Mouse (Mus musculus): ENCODE results near the gene Otud6a. TPM values are rescaled to one million over a fixed set of nuclear protein-coding genes. Genes with fewer than 3 reads are reported as not detected.

The Otud6a gene
- total RNA-seq (2012; rRNA removed) (not detected in 2 replicates), polyA plus RNA-seq (2012; ENCODE audit: insufficient read depth in 1 of 2, insufficient read length in 2 of 2, low read depth in 1 of 2, low replicate concordance in 2 of 2, missing spikeins in 1 of 2) (not detected)

DNA sequence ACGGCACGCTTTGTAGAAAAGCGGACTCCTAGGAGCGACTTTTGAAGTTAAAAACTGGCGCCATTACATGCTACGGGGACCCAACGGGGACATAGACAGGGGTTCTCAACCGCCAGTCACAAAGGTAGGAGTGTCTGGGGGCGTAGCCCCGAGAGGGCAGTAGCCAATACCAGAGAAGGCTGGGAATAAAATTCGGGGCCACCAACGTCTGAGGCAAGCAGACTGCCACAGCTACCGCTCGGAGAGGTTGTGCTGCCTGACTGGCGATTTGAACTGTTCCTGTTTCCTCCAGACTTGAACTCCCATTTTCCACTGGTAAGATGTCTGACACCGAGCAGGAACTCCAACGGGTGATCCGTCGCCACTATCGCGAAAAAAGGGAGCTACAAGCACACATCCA, at the start of gene Otud6a:
TSS of gene Otud6a (plus strand) at position 321 of the 400 bp plus-strand sequence.
- DNase-seq (ENCODE audit: low read depth, low spot score): no peak
- Histone ChIP-seq H3K79me2 (ENCODE audit: control insufficient read depth, insufficient read depth, low read length, poor library complexity) (no peaks in the 10 kb centered on the region), H3K4me1 (ENCODE audit: control insufficient read depth in 1 of 2, insufficient read depth in 2 of 2, low read length in 2 of 2) (no peaks in the 10 kb centered on the region), H3K27me3 (ENCODE audit: control insufficient read depth in 1 of 2, insufficient read depth in 2 of 2, low read length in 2 of 2) (no peaks in the 10 kb centered on the region), H3K9ac (ENCODE audit: control insufficient read depth, low read depth, low read length, poor library complexity, severe bottlenecking) (no peak within 1 kb of the TSS), H3K36me3 (ENCODE audit: control insufficient read depth in 1 of 2, insufficient read depth in 2 of 2, low read length in 2 of 2) (no peaks in the 10 kb centered on the region), H3K9me3 (replicated peaks; ENCODE audit: insufficient read depth, low read length) (no peaks in the 10 kb centered on the region), H3K27ac (ENCODE audit: control insufficient read depth, low read depth, low read length) (no peak within 1 kb of the TSS), H3K4me3 (ENCODE audit: control insufficient read depth in 1 of 2, insufficient read depth in 1 of 2, low read depth in 2 of 2, low read length in 2 of 2) (no peak within 1 kb of the TSS)
- TF ChIP-seq BHLHE40 (IDR thresholded peaks at IDR 0.05; ENCODE audit: borderline replicate concordance, low read depth, low read length): no peak

DNA sequence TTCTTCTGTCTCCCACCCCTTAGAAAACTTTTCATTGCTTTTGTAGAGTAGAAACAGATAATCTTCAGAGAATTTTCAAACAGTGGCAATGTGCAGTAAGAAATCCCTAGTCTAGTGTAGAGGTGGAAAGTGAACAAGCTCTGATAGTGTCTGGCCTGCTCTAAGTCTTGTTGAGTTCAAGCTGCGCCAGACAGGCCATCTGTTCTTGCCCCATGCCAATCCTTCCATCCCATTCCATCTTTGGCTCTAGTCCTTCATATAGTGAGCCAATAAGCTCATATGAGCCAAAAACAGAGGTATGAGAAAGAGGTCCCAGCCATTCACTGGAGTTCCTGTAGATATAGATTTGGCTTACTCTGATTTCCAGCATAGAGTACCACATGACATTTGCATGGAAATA, 38.9 kb upstream of the Otud6a start:
- H3K4me1 ChIP-seq (ENCODE audit: control insufficient read depth in 1 of 2, insufficient read depth in 2 of 2, low read length in 2 of 2): no peaks in the 10 kb centered on the region
- H3K36me3 ChIP-seq (ENCODE audit: control insufficient read depth in 1 of 2, insufficient read depth in 2 of 2, low read length in 2 of 2): peaks cover 0 to 4% of the 10 kb centered on the region in 2 experiments; a peak in 2 of 4 replicates
- no peak overlapping the region for H3K27ac ChIP-seq (ENCODE audit: control insufficient read depth, low read depth, low read length)
- H3K27me3 ChIP-seq (ENCODE audit: control insufficient read depth in 1 of 2, insufficient read depth in 2 of 2, low read length in 2 of 2): no peaks in the 10 kb centered on the region
- no peak for TF ChIP-seq E2F4 (IDR thresholded peaks at IDR 0.05; ENCODE audit: borderline replicate concordance, low read depth, low read length)
- TF ChIP-seq SIN3A (IDR thresholded peaks at IDR 0.05; ENCODE audit: low read length): no peak
- no peak for TF ChIP-seq JUND (IDR thresholded peaks at IDR 0.05; ENCODE audit: low read depth, low read length)
- TF ChIP-seq RCOR1 (IDR thresholded peaks at IDR 0.05; ENCODE audit: low read depth, low read length): no peak
- TF ChIP-seq USF2 (IDR thresholded peaks at IDR 0.05; ENCODE audit: borderline replicate concordance in 1 of 2, insufficient read depth in 1 of 2, low read depth in 1 of 2, low read length in 2 of 2): no peak
- TF ChIP-seq GATA1 (IDR thresholded peaks at IDR 0.05; ENCODE audit: low read depth, low read length): no peak
- no peak for TF ChIP-seq RAD21 (IDR thresholded peaks at IDR 0.05; ENCODE audit: low read depth, low read length)
- no peak for TF ChIP-seq CHD1 (IDR thresholded peaks at IDR 0.05; ENCODE audit: low read depth, low read length)
- no peak for TF ChIP-seq BHLHE40 (IDR thresholded peaks at IDR 0.05; ENCODE audit: borderline replicate concordance, low read depth, low read length)
- no peak for TF ChIP-seq MEF2A (IDR thresholded peaks at IDR 0.05; ENCODE audit: extremely low read depth, insufficient replicate concordance, low read depth, low read length, poor library complexity, severe bottlenecking)
- no peak for TF ChIP-seq USF1 (IDR thresholded peaks at IDR 0.05; ENCODE audit: low read depth, low read length)
- no peak for TF ChIP-seq ZMIZ1 (IDR thresholded peaks at IDR 0.05; ENCODE audit: low read depth, low read length)
- no peak for TF ChIP-seq EP300 (IDR thresholded peaks at IDR 0.05; ENCODE audit: low read depth in 1 of 2, low read length in 2 of 2)
- TF ChIP-seq ZC3H11A (IDR thresholded peaks at IDR 0.05; ENCODE audit: low read depth, low read length): no peak
- TF ChIP-seq KAT2A (conservative IDR thresholded peaks at IDR 0.05; ENCODE audit: low read depth, low read length): no peak
- no peak for TF ChIP-seq NRF1 (IDR thresholded peaks at IDR 0.05; ENCODE audit: insufficient read depth, low read depth, low read length, poor library complexity, severe bottlenecking)
- H3K4me3 ChIP-seq (ENCODE audit: control insufficient read depth in 1 of 2, insufficient read depth in 1 of 2, low read depth in 2 of 2, low read length in 2 of 2): no peak overlapping the region
- DNase-seq (ENCODE audit: low read depth, low spot score): no peak
- H3K9ac ChIP-seq (ENCODE audit: control insufficient read depth, low read depth, low read length, poor library complexity, severe bottlenecking): no peak overlapping the region
- H3K79me2 ChIP-seq (ENCODE audit: control insufficient read depth, insufficient read depth, low read length, poor library complexity): no peaks in the 10 kb centered on the region
- H3K9me3 ChIP-seq (replicated peaks; ENCODE audit: insufficient read depth, low read length): no peaks in the 10 kb centered on the region

Data from MEL (cell line).